ENCODE assay signal across 8 mouse cellular contexts in genomic region chr7:144238409-144238808, GRCm38 (mm10).
A peak's percentile ranks its signal among the peaks of the same experiment; 100 is the strongest.
DNase-seq lines count a peak whose midpoint lies in the region; ATAC-seq lines count a peak whose summit lies in the region.

No protein-coding gene starts in this region.

- H3K4me3 ChIP-seq in hindbrain, embryonic 10.5 days, result no peak overlapping the region
- no peak overlapping the region for H3K4me3 ChIP-seq in limb, embryonic 12.5 days (replicated peaks)

- H3K4me2 ChIP-seq in limb, embryonic 12.5 days, result peak overlapping the region; percentile 13; the same call in 1 of the 2 replicates

- no peaks in the 10 kb centered on the region for H3K36me3 ChIP-seq in hindbrain, embryonic 10.5 days
- H3K36me3 ChIP-seq in limb, embryonic 12.5 days, result no peaks in the 10 kb centered on the region

- DNase-seq in ES-CJ7 (ENCODE audit: low read depth, low spot score), result peak; percentile 33
- peak; percentile 75 for DNase-seq in adrenal gland, postnatal 14 days
- peak; percentile 31 for DNase-seq in hindbrain, embryonic 10.5 days (ENCODE audit: low spot score)
- no peak for DNase-seq in gastrocnemius, postnatal 25 days
- no peak for DNase-seq in heart, postnatal 14 days
- DNase-seq in yolk sac, embryonic 10.5 days (ENCODE audit: low spot score), result no peak

- H3K9ac ChIP-seq in limb, embryonic 12.5 days (replicated peaks), result no peak overlapping the region

- peaks cover 56% of the 10 kb centered on the region for H3K4me1 ChIP-seq in hindbrain, embryonic 10.5 days (replicated peaks)
- peaks cover 9% of the 10 kb centered on the region; the same call in 1 of the 2 replicates for H3K4me1 ChIP-seq in limb, embryonic 12.5 days (replicated peaks)

- 38% methylated on average over 12 of the region's 12 CpGs for WGBS in hindbrain, embryonic 10.5 days
- 24% methylated on average over 12 of the region's 12 CpGs for WGBS in limb, embryonic 12.5 days

- no peaks in the 10 kb centered on the region for H3K27me3 ChIP-seq in hindbrain, embryonic 10.5 days (ENCODE audit: insufficient read depth, poor library complexity, severe bottlenecking)
- H3K27me3 ChIP-seq in limb, embryonic 12.5 days, result no peaks in the 10 kb centered on the region; the same call in 1 of the 2 replicates

- H3K9me3 ChIP-seq in hindbrain, embryonic 10.5 days, result no peaks in the 10 kb centered on the region
- H3K9me3 ChIP-seq in limb, embryonic 12.5 days, result no peaks in the 10 kb centered on the region

- intact Hi-C loops in heart, postnatal 14 days (cut with DNase I), result no loop called here

- no peak for ATAC-seq in limb, embryonic 12.5 days (ENCODE audit: insufficient number of reproducible peaks, insufficient read depth, low FRiP score, low TSS enrichment, low read depth)
- ATAC-seq in monocyte, adult 5-6 weeks (replicated peaks; ENCODE audit: insufficient number of reproducible peaks, low FRiP score, low TSS enrichment, poor library complexity, severe bottlenecking), result no peak

- no peak overlapping the region for H3K27ac ChIP-seq in hindbrain, embryonic 10.5 days
- no peak overlapping the region for H3K27ac ChIP-seq in limb, embryonic 12.5 days

Comparison
In these comparisons a context has a peak if more than half of its experiments do, and no peak if none do; other contexts are left out.
1. DNase-seq: peak in ES-CJ7 (single experiment), adrenal gland, postnatal 14 days (single experiment) and hindbrain, embryonic 10.5 days (single experiment); none in gastrocnemius, postnatal 25 days (single experiment), heart, postnatal 14 days (0 of 2) and yolk sac, embryonic 10.5 days (single experiment).